Mouse (Mus musculus) liver, embryonic 12.5 days (tissue): ENCODE measurements around the gene Slc8b1. TPM values are rescaled to one million over a fixed set of nuclear protein-coding genes. Genes with fewer than 3 reads are reported as not detected.

Source experiments
- ATAC-seq: fragments of 200-750 bp; cut with Nextera tagmentation; 2 replicates; pipeline ENCODE4 v1.8.0; 2017; ENCODE audit warnings: moderate number of reproducible peaks, mild to moderate bottlenecking, moderate library complexity
- H3K27ac ChIP-seq: fragments of 300-500 bp; sonication (generic); 2 replicates; pipeline ENCODE4 v1.5.1; 2016; ENCODE audit warnings: mild to moderate bottlenecking
- H3K27me3 ChIP-seq: fragments of 300-500 bp; sonication (generic); replicated peaks from 2 replicates; pipeline ENCODE4 v1.6.1; 2016; ENCODE audit warnings: mild to moderate bottlenecking, moderate library complexity
- H3K36me3 ChIP-seq: fragments of 300-500 bp; sonication (generic); 2 replicates; pipeline ENCODE4 v1.6.1; 2016; ENCODE audit warnings: mild to moderate bottlenecking, moderate library complexity
- H3K4me1 ChIP-seq: fragments of 300-500 bp; sonication (generic); 2 replicates; pipeline ENCODE4 v1.6.1; 2016
- H3K4me2 ChIP-seq: fragments of 300-500 bp; sonication (generic); 2 replicates; pipeline ENCODE4 v1.6.1; 2016; ENCODE audit warnings: mild to moderate bottlenecking, moderate library complexity
- H3K4me3 ChIP-seq: fragments of 300-500 bp; sonication (generic); 2 replicates; pipeline ENCODE4 v1.5.1; 2016; ENCODE audit warnings: mild to moderate bottlenecking, moderate library complexity
- H3K9ac ChIP-seq: fragments of 300-500 bp; sonication (generic); 2 replicates; pipeline ENCODE4 v1.6.1; 2016; ENCODE audit warnings: mild to moderate bottlenecking, moderate library complexity
- H3K9me3 ChIP-seq: fragments of 300-500 bp; sonication (generic); replicated peaks from 2 replicates; pipeline ENCODE4 v1.6.1; 2016; ENCODE audit warnings: mild to moderate bottlenecking, moderate library complexity
- WGBS: fragments of 180-500 bp; shearing (Covaris S2); methylation state at CpG from one replicate; pipeline ENCODE4 v1.1.7; 2016; ENCODE audit not compliant: insufficient replicate concordance; 5-methylcytosine and 5-hydroxymethylcytosine counted together
- polyA plus RNA-seq: library from polyadenylated mRNA; unstranded; fragments of >200 nt; fragmentation: Nextera tagmentation; extraction: Ambion mirVana; gene quantifications from 2 replicates; pipeline ENCODE4 v1.2.1, GENCODE M21; 2016

Slc8b1 gene
- polyA plus RNA-seq, 1 experiment from 2014 or later, result 4.2 TPM

DNA sequence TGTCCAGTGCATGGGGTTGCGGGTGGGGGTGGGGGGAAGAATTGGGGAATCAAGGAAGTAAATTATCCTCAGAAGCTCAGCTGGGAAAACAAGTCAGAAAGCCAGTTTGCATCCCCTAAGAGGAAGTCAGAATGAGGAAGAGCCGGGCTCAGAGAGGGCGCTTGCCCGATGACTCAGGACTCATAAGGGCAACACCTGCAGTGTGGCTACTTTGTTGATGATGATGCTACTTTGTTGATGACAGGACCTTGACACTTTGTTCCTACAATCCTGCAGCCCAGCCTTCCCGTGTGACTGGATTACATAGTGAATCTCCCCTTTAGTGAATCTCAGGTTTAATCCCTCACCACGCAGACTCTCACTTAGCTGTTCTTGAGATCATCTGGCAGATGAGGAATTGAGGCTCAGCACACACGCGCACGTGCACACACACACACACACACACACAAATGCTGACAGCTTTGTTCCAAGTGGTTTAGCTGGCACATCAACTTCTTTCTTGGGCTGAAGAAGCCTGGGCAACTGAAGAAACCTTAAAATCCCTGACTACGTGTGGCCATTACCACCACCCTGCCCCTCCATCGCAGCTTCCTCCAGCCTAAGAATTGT lies 59.4 kb downstream of the Slc8b1 start:
- no peak for ATAC-seq
- H3K27ac ChIP-seq, result no peak overlapping the region
- H3K4me3 ChIP-seq, result no peak overlapping the region
- H3K36me3 ChIP-seq, result peaks cover 72% of the 10 kb centered on the region
- no peak overlapping the region for H3K4me2 ChIP-seq
- WGBS, result 69% methylated on average over 11 of the region's 11 CpGs
- H3K9me3 ChIP-seq, result no peaks in the 10 kb centered on the region
- H3K27me3 ChIP-seq, result no peaks in the 10 kb centered on the region
- H3K4me1 ChIP-seq, result peaks cover 88% of the 10 kb centered on the region
- no peak overlapping the region for H3K9ac ChIP-seq

DNA sequence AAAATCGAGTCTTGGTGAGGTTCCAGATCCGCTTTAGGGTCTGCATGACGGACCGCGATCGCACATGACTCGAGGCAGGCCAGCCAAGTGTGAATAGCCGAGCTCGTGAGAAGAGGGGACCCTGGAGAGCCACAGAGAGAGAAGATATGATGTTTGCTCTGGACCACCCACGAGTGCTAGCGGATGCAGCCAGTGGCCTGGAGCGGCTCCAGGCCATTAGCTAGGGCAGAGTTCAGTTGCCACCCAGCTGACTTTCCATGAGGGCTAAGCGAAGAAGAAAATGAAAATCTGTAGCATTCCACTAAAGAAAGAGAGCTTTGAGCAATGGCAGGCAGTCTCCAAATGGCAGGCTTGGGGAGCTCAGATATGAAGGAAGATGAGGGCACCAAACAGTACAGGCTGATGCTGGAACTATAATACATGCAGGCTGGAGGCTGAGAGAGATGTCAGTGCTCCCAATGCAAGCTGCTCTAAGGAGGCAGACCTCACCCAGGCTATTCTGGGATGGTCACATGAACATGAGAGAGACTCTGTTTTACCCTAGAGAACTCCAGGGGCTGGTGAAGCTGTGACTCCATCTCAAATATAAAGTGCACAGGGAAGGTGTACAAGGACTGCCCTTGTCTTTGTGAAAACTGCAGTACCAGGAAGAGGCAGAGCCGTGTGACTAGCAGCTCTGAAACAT lies 60.2 kb downstream of the Slc8b1 start:
- H3K36me3 ChIP-seq, result peaks cover 68% of the 10 kb centered on the region
- no peaks in the 10 kb centered on the region for H3K27me3 ChIP-seq
- no peak overlapping the region for H3K9ac ChIP-seq
- H3K4me3 ChIP-seq, result no peak overlapping the region
- no peak overlapping the region for H3K27ac ChIP-seq
- no peaks in the 10 kb centered on the region for H3K9me3 ChIP-seq
- peaks cover 86% of the 10 kb centered on the region for H3K4me1 ChIP-seq
- no peak overlapping the region for H3K4me2 ChIP-seq
- ATAC-seq, result no peak
- WGBS, result 83% methylated on average over 14 of the region's 14 CpGs

DNA sequence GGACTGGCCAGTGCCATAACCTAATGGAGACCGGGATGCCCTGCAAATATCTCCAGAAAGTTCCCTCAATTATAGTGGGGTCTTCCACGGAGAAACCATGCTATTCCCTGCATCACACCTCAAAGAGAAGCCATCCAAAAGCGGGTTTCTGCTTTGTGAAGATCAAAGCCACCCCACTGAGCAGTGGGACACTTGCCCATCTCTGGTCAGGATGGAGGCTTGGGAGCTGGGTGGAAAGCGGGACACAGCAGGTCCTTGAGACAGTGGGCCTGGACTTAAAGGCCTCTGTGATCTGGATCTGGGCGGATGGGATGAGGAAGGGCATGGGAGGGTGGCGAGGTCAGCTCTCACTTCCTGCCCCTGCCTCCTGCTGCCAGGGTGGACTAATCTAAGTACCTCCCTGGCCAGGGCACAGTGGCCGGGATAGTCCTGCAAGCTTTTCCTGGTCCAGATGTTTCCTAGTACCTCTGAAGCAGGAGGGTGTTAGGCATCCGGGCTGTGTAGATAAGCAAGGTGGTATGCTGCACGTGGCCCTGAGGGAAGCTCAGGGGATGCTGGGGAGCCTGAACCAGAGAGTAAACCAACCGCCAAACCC lies 63.6 kb downstream of the Slc8b1 start:
- 62% methylated on average over 10 of the region's 10 CpGs for WGBS
- no peak for ATAC-seq
- no peaks in the 10 kb centered on the region for H3K9me3 ChIP-seq
- H3K27ac ChIP-seq, result no peak overlapping the region
- no peaks in the 10 kb centered on the region for H3K27me3 ChIP-seq
- H3K4me2 ChIP-seq, result no peak overlapping the region
- no peak overlapping the region for H3K4me3 ChIP-seq
- peaks cover 64% of the 10 kb centered on the region for H3K36me3 ChIP-seq
- H3K4me1 ChIP-seq, result peaks cover 85% of the 10 kb centered on the region
- no peak overlapping the region for H3K9ac ChIP-seq

DNA sequence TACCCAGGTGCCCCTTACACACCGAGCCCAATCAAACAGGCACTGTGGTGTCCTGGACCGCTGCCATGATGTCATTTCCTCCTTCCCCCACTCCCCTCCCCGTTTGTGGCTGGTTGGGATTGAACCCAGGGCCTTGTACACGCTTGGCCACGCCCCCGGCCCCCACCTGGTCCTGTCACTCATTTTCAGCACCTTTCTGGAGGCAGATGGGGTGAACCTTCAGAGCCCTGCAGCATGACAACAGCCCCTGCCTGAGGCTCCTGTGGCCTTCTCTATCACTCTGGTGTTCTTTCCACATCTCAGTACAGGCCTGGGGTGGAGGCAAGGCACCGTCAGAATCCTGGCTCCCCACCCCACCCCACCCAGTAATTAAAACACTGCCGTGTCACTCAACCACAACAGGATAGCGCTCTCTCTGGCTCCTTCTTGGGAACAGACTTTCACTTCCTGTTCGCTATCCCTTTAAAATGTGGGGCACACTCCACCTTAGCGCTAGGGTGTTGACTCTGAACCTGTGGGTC lies 65.9 kb downstream of the Slc8b1 start:
- H3K4me3 ChIP-seq, result 0 out of 2 replicates have a peak overlapping the region, but pooled peaks have one; percentile 4
- H3K27ac ChIP-seq, result peak overlapping the region; percentile 98
- peak overlapping the region; percentile 70 for H3K4me2 ChIP-seq
- ATAC-seq, result peak; percentile 80
- peaks cover 82% of the 10 kb centered on the region for H3K4me1 ChIP-seq
- H3K36me3 ChIP-seq, result peaks cover 68% of the 10 kb centered on the region
- WGBS, result 43% methylated on average over 11 of the region's 11 CpGs
- H3K9ac ChIP-seq, result peak overlapping the region; percentile 71
- H3K27me3 ChIP-seq, result no peaks in the 10 kb centered on the region
- no peaks in the 10 kb centered on the region for H3K9me3 ChIP-seq

DNA sequence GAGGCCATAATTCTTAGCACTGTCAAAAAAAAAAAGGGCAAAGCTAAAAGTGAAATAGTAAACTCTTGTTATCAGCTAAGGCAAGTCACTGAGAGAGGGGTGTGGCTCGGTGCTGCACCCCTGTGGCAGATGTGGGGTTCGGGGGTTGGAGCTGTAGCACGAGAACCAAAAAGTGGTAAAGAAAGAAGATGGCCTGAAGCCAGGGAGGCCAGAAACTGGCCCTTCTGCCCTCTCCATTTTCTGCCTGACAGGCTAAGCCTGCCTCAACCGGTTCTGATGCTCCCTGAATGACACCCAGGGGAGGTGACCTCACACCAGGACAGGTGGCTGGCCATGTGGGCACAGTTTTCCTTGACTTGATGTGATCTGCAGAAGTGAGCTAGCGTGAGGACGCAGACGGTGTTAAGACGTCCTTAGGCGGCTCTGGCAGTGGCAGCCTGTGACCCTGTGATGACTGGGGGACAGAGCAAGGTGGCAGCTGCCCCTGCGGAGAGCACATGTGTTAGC lies 67.0 kb downstream of the Slc8b1 start:
- H3K27me3 ChIP-seq, result no peaks in the 10 kb centered on the region
- ATAC-seq, result peak; percentile 73
- no peaks in the 10 kb centered on the region for H3K9me3 ChIP-seq
- H3K36me3 ChIP-seq, result peaks cover 75% of the 10 kb centered on the region
- peak overlapping the region; percentile 34 for H3K4me3 ChIP-seq
- peak overlapping the region; percentile 71 for H3K9ac ChIP-seq
- 33% methylated on average over 10 of the region's 10 CpGs for WGBS
- peak overlapping the region; percentile 98 for H3K27ac ChIP-seq
- H3K4me2 ChIP-seq, result peak overlapping the region; percentile 70
- H3K4me1 ChIP-seq, result peaks cover 89% of the 10 kb centered on the region

DNA sequence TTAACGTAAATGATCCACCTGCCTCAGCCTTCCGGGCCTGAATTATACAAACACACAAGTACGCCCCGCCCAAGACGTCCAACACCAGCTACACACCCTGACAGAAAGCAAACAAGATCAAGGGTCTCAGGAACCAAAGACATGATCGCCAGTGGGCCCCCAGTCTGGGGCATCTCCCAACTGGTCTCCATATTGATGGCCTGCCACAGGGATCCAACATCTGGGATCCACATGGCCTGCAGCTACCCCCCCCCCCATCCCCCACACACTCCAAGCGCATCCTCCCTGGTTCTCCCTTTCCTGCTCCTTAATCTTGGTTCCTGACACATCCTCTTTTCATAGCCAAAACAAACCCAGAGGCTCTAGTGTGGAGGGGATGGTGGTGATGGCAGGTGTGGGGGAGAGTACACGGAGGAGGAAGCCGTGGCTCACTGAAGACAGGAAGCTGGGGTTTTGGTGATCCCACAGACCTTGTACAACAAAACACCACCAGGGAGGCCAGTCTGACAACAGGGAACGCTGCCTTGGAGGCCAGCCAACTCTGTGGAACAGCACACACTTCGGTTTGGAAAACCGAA lies 67.6 kb downstream of the Slc8b1 start:
- peak overlapping the region; percentile 98 for H3K27ac ChIP-seq
- ATAC-seq, result peak; percentile 17
- H3K4me1 ChIP-seq, result peaks cover 93% of the 10 kb centered on the region
- H3K9me3 ChIP-seq, result no peaks in the 10 kb centered on the region
- H3K27me3 ChIP-seq, result no peaks in the 10 kb centered on the region
- H3K4me3 ChIP-seq, result peak overlapping the region; percentile 34
- H3K4me2 ChIP-seq, result peak overlapping the region; percentile 70
- peaks cover 75% of the 10 kb centered on the region for H3K36me3 ChIP-seq
- H3K9ac ChIP-seq, result peak overlapping the region; percentile 71
- 27% methylated on average over 12 of the region's 12 CpGs for WGBS

DNA sequence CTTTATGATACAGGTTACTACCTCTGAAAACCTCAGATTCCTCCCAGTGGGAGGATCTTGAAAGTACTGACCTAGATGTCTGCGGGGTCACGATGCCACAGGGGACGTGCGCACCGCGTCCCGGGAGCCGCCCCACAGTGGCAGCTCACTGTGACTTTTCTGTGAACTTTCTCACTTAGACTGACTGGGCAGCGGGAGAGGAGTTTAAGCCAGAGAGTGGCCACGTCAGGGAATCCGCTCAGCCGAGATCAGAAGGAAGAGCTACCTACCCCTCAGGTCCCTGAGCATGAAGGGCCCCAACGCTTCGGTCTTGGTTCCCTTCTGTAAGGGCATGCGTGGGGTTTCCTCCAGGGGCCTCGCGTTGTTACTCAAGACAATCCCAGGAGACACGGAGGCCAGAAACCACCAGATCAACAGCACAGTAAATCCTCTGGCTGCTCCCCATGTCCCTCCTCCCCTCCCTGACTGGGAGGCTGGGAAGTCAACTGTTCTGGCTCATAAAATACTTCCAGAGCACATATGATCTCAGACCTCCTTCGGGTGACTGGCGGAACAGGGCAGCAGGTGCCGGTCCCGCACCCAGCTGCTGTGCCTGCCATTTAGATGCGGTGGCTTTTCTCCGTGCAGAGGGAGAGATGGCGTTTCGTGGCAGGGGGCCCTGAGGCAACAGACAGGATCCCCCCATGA lies 68.4 kb downstream of the Slc8b1 start:
- no peaks in the 10 kb centered on the region for H3K27me3 ChIP-seq
- peak overlapping the region; percentile 98 for H3K27ac ChIP-seq
- H3K9me3 ChIP-seq, result no peaks in the 10 kb centered on the region
- H3K4me2 ChIP-seq, result peak overlapping the region; percentile 70
- peaks cover 87% of the 10 kb centered on the region for H3K4me1 ChIP-seq
- peak overlapping the region; percentile 71; the same call in 1 of the 2 replicates for H3K9ac ChIP-seq
- no peak for ATAC-seq
- 62% methylated on average over 26 of the region's 26 CpGs for WGBS
- no peak overlapping the region for H3K4me3 ChIP-seq
- H3K36me3 ChIP-seq, result peaks cover 75% of the 10 kb centered on the region

DNA sequence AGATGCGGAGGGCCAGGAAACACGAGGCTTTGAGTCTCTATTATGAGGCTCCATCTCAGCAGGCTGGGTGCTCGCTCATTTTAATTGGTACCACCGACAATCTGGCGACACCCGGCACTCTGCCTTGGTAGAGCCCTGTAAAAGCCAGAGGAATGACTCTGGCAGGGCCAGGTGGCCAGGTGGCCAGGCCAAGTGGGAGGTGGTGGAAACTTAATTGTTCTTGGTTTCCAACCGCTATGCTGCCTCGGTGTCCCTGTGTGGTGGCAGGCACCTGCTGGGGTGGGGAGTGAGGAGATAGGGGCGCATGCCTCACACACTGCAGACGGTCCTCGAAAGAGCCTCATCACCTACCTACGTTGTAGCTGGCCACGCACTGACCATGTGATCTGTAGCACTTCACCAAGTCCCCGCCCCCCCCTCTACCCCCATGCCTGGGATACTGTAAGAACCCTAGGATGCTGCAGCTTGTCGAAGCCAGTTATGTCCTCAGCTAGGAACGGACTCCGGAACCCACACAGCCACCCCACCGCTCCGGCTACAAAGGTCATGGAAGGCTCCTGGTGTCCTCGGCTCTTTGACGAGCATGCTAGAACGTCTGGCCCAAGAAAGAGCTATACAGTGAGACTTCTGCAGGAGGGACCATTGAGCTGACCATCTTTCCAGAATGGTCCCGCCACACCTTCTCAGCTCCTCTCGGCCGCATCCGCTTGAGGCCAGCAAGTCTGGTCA lies 69.1 kb downstream of the Slc8b1 start:
- H3K36me3 ChIP-seq, result peaks cover 77% of the 10 kb centered on the region
- H3K9me3 ChIP-seq, result no peaks in the 10 kb centered on the region
- no peak for ATAC-seq
- peak overlapping the region; percentile 98 for H3K27ac ChIP-seq
- peaks cover 86% of the 10 kb centered on the region for H3K4me1 ChIP-seq
- no peak overlapping the region for H3K4me2 ChIP-seq
- no peaks in the 10 kb centered on the region for H3K27me3 ChIP-seq
- no peak overlapping the region for H3K4me3 ChIP-seq
- 90% methylated on average over 26 of the region's 26 CpGs for WGBS
- no peak overlapping the region for H3K9ac ChIP-seq

DNA sequence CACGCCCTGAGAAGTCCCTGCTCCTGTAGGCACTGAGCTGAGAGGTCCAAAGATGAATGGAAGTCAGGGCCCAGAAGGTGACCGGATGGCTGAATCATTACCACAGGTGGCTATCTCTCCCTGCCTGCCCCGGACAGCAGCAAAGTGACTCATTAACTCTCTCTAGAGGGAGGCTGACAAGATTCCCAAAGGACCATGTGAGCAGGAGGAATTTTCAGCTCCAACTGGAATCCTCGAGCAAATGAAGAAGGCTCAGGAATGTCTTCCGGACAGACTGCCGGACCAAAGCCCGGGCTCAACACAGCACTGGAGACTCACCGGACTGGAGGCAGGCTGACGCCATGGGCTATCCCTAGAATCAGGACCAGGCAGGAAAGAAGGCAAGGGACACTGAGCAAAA lies 71.0 kb downstream of the Slc8b1 start:
- H3K9me3 ChIP-seq, result no peaks in the 10 kb centered on the region
- WGBS, result 77% methylated on average over 9 of the region's 9 CpGs
- H3K4me2 ChIP-seq, result no peak overlapping the region
- no peak overlapping the region for H3K9ac ChIP-seq
- no peak for ATAC-seq
- peak overlapping the region; percentile 49 for H3K27ac ChIP-seq
- peaks cover 70% of the 10 kb centered on the region for H3K36me3 ChIP-seq
- H3K4me1 ChIP-seq, result peaks cover 88% of the 10 kb centered on the region
- H3K4me3 ChIP-seq, result no peak overlapping the region
- no peaks in the 10 kb centered on the region for H3K27me3 ChIP-seq

DNA sequence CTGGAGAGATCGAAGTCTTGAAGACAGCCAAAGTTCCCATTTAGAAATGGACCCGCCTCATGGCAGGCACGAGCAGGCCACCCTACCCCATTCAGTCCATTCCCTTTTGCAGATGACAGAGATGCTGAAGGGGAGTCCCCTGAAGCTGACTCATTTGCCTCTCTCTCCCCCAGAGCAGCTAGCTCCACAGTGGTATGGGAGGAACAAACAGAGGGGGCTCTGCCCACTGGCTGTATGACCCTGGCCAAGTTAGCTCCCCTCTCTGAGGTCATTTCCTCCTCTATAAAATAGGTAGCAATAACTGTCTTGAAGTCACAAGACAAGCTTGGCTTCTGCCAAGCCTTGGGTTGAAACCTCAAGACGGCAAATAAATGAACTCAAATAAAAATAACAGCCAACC lies 72.5 kb downstream of the Slc8b1 start:
- ATAC-seq, result no peak
- Histone ChIP-seq H3K4me2 (no peak overlapping the region), H3K4me1 (peaks cover 84% of the 10 kb centered on the region), H3K36me3 (peaks cover 66% of the 10 kb centered on the region), H3K9me3 (no peaks in the 10 kb centered on the region), H3K9ac (no peak overlapping the region), H3K27ac (0 out of 2 replicates have a peak overlapping the region, but pooled peaks have one; percentile 15), H3K27me3 (no peaks in the 10 kb centered on the region), H3K4me3 (no peak overlapping the region)
- 93% methylated on average over 4 of the region's 4 CpGs for WGBS
